Mouse (Mus musculus) CH12.LX (cell line): Measurements from ENCODE around the gene Ccn1.

Experiments used
- CHD1 ChIP-seq: IDR thresholded peaks from 2 replicates; pipeline ENCODE4 v1.6.1; 2012; ENCODE audit warnings: low read depth, low read length, improper control_type of control experiment, inconsistent platforms
- CHD2 ChIP-seq: IDR thresholded peaks from 2 replicates; pipeline ENCODE4 v1.6.1; 2011; ENCODE audit warnings: low read length, improper control_type of control experiment
- CTCF ChIP-seq, 2 experiments: IDR thresholded peaks in 1 of 2; conservative IDR thresholded peaks in 1 of 2; 2 replicates each; pipeline ENCODE4 v1.5.1; 2011 to 2012; ENCODE audit warnings: low read depth in 2 of 2, low read length in 2 of 2, improper control_type of control experiment in 1 of 2, inconsistent platforms in 1 of 2, mild to moderate bottlenecking in 1 of 2, moderate library complexity in 1 of 2
- E2F4 ChIP-seq: IDR thresholded peaks from 2 replicates; pipeline ENCODE4 v1.6.1; 2011; ENCODE audit warnings: low read depth, low read length, improper control_type of control experiment; ENCODE audit not compliant: insufficient replicate concordance
- EP300 ChIP-seq: IDR thresholded peaks from 2 replicates; pipeline ENCODE4 v1.6.1; 2011; ENCODE audit warnings: low read length, improper control_type of control experiment
- ETS1 ChIP-seq: conservative IDR thresholded peaks from 2 replicates; pipeline ENCODE4 v1.6.1; 2012; ENCODE audit warnings: low read depth, mild to moderate bottlenecking, inconsistent platforms, low read length, improper control_type of control experiment, moderate library complexity
- JUND ChIP-seq: conservative IDR thresholded peaks from 2 replicates; pipeline ENCODE4 v1.6.1; 2011; ENCODE audit warnings: low read depth, low read length, improper control_type of control experiment
- MYC ChIP-seq: IDR thresholded peaks from 2 replicates; pipeline ENCODE4 v1.6.1; 2011; ENCODE audit warnings: low read depth, mild to moderate bottlenecking, improper control_type of control experiment, low read length
- NELFE ChIP-seq: IDR thresholded peaks from 2 replicates; pipeline ENCODE4 v1.6.1; 2011; ENCODE audit warnings: low read depth, low read length, improper control_type of control experiment
- POLR2A ChIP-seq: IDR thresholded peaks from 2 replicates; pipeline ENCODE4 v1.6.1; 2011; ENCODE audit warnings: low read depth, mild to moderate bottlenecking, improper control_type of control experiment, low read length
- RAD21 ChIP-seq: IDR thresholded peaks from 2 replicates; pipeline ENCODE4 v1.6.1; 2011; ENCODE audit warnings: low read depth, mild to moderate bottlenecking, low read length, improper control_type of control experiment, moderate library complexity
- ZKSCAN1 ChIP-seq: IDR thresholded peaks from 2 replicates; pipeline ENCODE4 v1.6.1; 2012; ENCODE audit warnings: low read depth, inconsistent platforms, low read length, improper control_type of control experiment, borderline replicate concordance
- ZNF384 ChIP-seq: IDR thresholded peaks from 2 replicates; pipeline ENCODE4 v1.6.1; 2012; ENCODE audit warnings: low read depth, low read length, improper control_type of control experiment, inconsistent platforms

GRCm38 (mm10) chr3:145621209-145621608 lies 28.6 kb downstream of the Ccn1 start:
- TF ChIP-seq POLR2A (no peak), E2F4 (no peak), CTCF (conservative IDR thresholded peaks at IDR 0.05 in 1 of 2, IDR thresholded peaks at IDR 0.05 in 1 of 2; ENCODE audit: low read depth in 2 of 2, low read length in 2 of 2) (no peak), EP300 (no peak), JUND (no peak), MYC (no peak), NELFE (no peak), ETS1 (no peak), CHD2 (no peak), ZKSCAN1 (no peak), CHD1 (no peak), RAD21 (no peak), ZNF384 (no peak)
